Comparison of ENCODE assay signal across 19 mouse cellular contexts in genomic region chr1:31379032-31379431, GRCm38 (mm10).
DNase-seq lines count a peak whose midpoint lies in the region; ATAC-seq and TF ChIP-seq lines count a peak whose summit lies in the region.
"Had no signal": no experiment of that assay in that cellular context is flagged by ENCODE, and none has a peak within 500 bp of the region (broad histone marks: within the 10 kb centered on the region; RNA-seq: fewer than 3 reads in every experiment).

No protein-coding gene starts in this region.

- ATAC-seq in forebrain, postnatal 0 days: no peak
- no peak for ATAC-seq in forebrain, embryonic 11.5 days (replicated peaks; ENCODE audit: low FRiP score)
- no peak for ATAC-seq in lung, embryonic 14.5 days (ENCODE audit: insufficient read depth)
- ATAC-seq: activated CD4-positive, CD25-positive, alpha-beta regulatory T cell, adult 4 months; CD4-positive, CD25-positive, alpha-beta regulatory T cell, adult 4 months; midbrain, embryonic 15.5 days had no signal

- 56% methylated on average over 2 of the region's 2 CpGs for WGBS in forebrain, postnatal 0 days
- WGBS in forebrain, embryonic 11.5 days: 77% methylated on average over 2 of the region's 2 CpGs
- 40% methylated on average over 2 of the region's 2 CpGs for WGBS in lung, embryonic 14.5 days

- H3K36me3 ChIP-seq in forebrain, postnatal 0 days (ENCODE audit: insufficient read depth): no peaks in the 10 kb centered on the region
- no peaks in the 10 kb centered on the region for H3K36me3 ChIP-seq in forebrain, embryonic 11.5 days (ENCODE audit: control insufficient read depth, insufficient read depth, low read length)
- H3K36me3 ChIP-seq in lung, embryonic 14.5 days (ENCODE audit: insufficient read depth): no peaks in the 10 kb centered on the region
- H3K36me3 ChIP-seq: hindbrain, embryonic 15.5 days; midbrain, embryonic 15.5 days; neural tube, embryonic 12.5 days had no signal

- peak; percentile 22 for DNase-seq in forebrain, postnatal 0 days
- DNase-seq in forebrain, embryonic 11.5 days (ENCODE audit: low spot score): no peak
- DNase-seq in lung, embryonic 14.5 days: no peak
- DNase-seq in lung, adult 18-20 months: no peak
- peak; percentile 33 for DNase-seq in brain, adult 2 months (ENCODE audit: low read depth, low spot score)
- DNase-seq in retina, postnatal 1 day: peak; percentile 3
- no peak for DNase-seq in lung, postnatal 36 days
- no peak for DNase-seq in gastrocnemius, postnatal 10 days
- DNase-seq: cerebellum, adult 11 months; gastrocnemius, postnatal 25 days; kidney, adult 8-10 months; lung, postnatal 4 days had no signal

- H3K4me2 ChIP-seq in forebrain, postnatal 0 days (ENCODE audit: low read depth): no peak overlapping the region
- no peak overlapping the region for H3K4me2 ChIP-seq in forebrain, embryonic 11.5 days (ENCODE audit: low read depth, low read length, severe bottlenecking)
- no peak overlapping the region for H3K4me2 ChIP-seq in lung, embryonic 14.5 days
- H3K4me2 ChIP-seq: heart, embryonic 11.5 days; hindbrain, embryonic 15.5 days; midbrain, embryonic 15.5 days; neural tube, embryonic 12.5 days had no signal

- no peak overlapping the region for H3K4me3 ChIP-seq in forebrain, postnatal 0 days (ENCODE audit: low read depth, low read length)
- no peak overlapping the region for H3K4me3 ChIP-seq in forebrain, embryonic 11.5 days (ENCODE audit: low read depth, low read length)
- H3K4me3 ChIP-seq in lung, embryonic 14.5 days (ENCODE audit: low read depth, low read length): no peak overlapping the region
- H3K4me3 ChIP-seq: hindbrain, embryonic 15.5 days; midbrain, embryonic 15.5 days; neural tube, embryonic 12.5 days had no signal

- H3K27ac ChIP-seq in forebrain, postnatal 0 days (ENCODE audit: low read depth, low read length): no peak overlapping the region
- no peak overlapping the region for H3K27ac ChIP-seq in forebrain, embryonic 11.5 days (ENCODE audit: low read depth, low read length)
- H3K27ac ChIP-seq in lung, embryonic 14.5 days (ENCODE audit: low read depth): no peak overlapping the region
- H3K27ac ChIP-seq: hindbrain, embryonic 15.5 days; liver, embryonic 14.5 days; midbrain, embryonic 15.5 days; neural tube, embryonic 12.5 days had no signal

- TF ChIP-seq CTCF in forebrain, postnatal 0 days (IDR thresholded peaks at IDR 0.05; ENCODE audit: low read depth): peak; percentile 26; the same call in 1 of the 2 replicates
- 0 out of 2 replicates have a peak, but pooled peaks have one; percentile 4 for TF ChIP-seq CTCF in lung, embryonic 14.5 days (IDR thresholded peaks at IDR 0.05; ENCODE audit: low read depth)

- no peaks in the 10 kb centered on the region for H3K27me3 ChIP-seq in forebrain, postnatal 0 days (ENCODE audit: insufficient read depth, low read length)
- no peaks in the 10 kb centered on the region for H3K27me3 ChIP-seq in forebrain, embryonic 11.5 days (ENCODE audit: control insufficient read depth, insufficient read depth, low read length)
- no peaks in the 10 kb centered on the region for H3K27me3 ChIP-seq in lung, embryonic 14.5 days (ENCODE audit: insufficient read depth, low read length)
- H3K27me3 ChIP-seq: hindbrain, embryonic 15.5 days; midbrain, embryonic 15.5 days; neural tube, embryonic 12.5 days had no signal

- no peaks in the 10 kb centered on the region for H3K4me1 ChIP-seq in forebrain, postnatal 0 days (ENCODE audit: insufficient read depth)
- H3K4me1 ChIP-seq in forebrain, embryonic 11.5 days (replicated peaks; ENCODE audit: control insufficient read depth, insufficient read depth, low read length): no peaks in the 10 kb centered on the region
- H3K4me1 ChIP-seq in lung, embryonic 14.5 days (ENCODE audit: insufficient read depth): no peaks in the 10 kb centered on the region
- H3K4me1 ChIP-seq: hindbrain, embryonic 15.5 days; midbrain, embryonic 15.5 days; neural tube, embryonic 12.5 days had no signal

- no peak overlapping the region for H3K9ac ChIP-seq in forebrain, postnatal 0 days
- no peak overlapping the region for H3K9ac ChIP-seq in forebrain, embryonic 11.5 days (ENCODE audit: low read length)
- no peak overlapping the region for H3K9ac ChIP-seq in lung, embryonic 14.5 days
- H3K9ac ChIP-seq: hindbrain, embryonic 15.5 days; liver, embryonic 14.5 days; midbrain, embryonic 15.5 days; neural tube, embryonic 12.5 days had no signal

- H3K9me3 ChIP-seq in forebrain, postnatal 0 days (ENCODE audit: low read length): no peaks in the 10 kb centered on the region
- no peaks in the 10 kb centered on the region for H3K9me3 ChIP-seq in forebrain, embryonic 11.5 days (ENCODE audit: control insufficient read depth, low read length)
- no peaks in the 10 kb centered on the region for H3K9me3 ChIP-seq in lung, embryonic 14.5 days (ENCODE audit: low read depth, low read length)
- H3K9me3 ChIP-seq: hindbrain, embryonic 15.5 days; midbrain, embryonic 15.5 days; neural tube, embryonic 12.5 days had no signal

Comparison
In these comparisons a context has a peak if more than half of its experiments do, and no peak if none do; other contexts are left out.
1. DNase-seq: peak in forebrain, postnatal 0 days (single experiment), brain, adult 2 months (single experiment) and retina, postnatal 1 day (single experiment); none in forebrain, embryonic 11.5 days (single experiment), lung, embryonic 14.5 days (single experiment), lung, adult 18-20 months (0 of 2), lung, postnatal 36 days (single experiment) and gastrocnemius, postnatal 10 days (single experiment).